Mouse (Mus musculus): ENCODE measurements at regions not wholly inside any gene's neighbourhood (a gene's known extent, or its start where the extent isn't known, plus 50 kb on each side); places are given as distances from the start of the nearest gene placed in this dataset.

DNA sequence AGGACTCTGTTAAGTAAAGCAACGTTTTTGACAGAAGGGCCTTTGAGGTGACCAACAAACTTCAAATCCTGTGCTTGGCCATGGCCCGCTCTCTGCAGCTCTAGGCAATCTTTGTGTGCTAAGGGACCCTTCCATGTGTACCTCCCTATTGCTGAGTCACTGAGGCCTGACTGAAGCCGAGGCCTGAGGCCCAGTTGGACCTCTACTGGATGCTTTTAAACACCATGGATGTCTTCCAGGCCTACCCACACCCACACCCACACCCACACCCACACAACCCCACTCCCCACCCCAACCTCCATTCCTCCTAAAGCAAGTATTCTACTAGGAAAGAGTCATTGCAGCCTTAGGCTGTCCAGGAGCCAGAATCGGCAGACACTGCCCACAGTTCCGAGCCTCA lies 518.3 kb upstream of the Adam5 start:
- DNase-seq (ENCODE audit: low spot score) (no peak), ATAC-seq (replicated peaks; ENCODE audit: low FRiP score, low TSS enrichment, low read depth) (no peak)
- 78% methylated on average over 5 of the region's 5 CpGs for WGBS
- no peaks in the 10 kb centered on the region for H3K27me3 ChIP-seq (replicated peaks; ENCODE audit: control insufficient read depth, insufficient read depth, low read length)
- H3K36me3 ChIP-seq (ENCODE audit: control insufficient read depth, insufficient read depth, low read length): no peaks in the 10 kb centered on the region
- peak overlapping the region; percentile 47; the same call in 1 of the 2 replicates for H3K27ac ChIP-seq (ENCODE audit: low read depth)
- H3K9me3 ChIP-seq (ENCODE audit: control insufficient read depth, low read length): peaks cover 3% of the 10 kb centered on the region; the same call in 1 of the 2 replicates
- peaks cover 9% of the 10 kb centered on the region for H3K4me1 ChIP-seq (replicated peaks; ENCODE audit: control insufficient read depth, insufficient read depth, low read length)
- H3K4me3 ChIP-seq (ENCODE audit: low read depth, low read length): no peak overlapping the region
- no peak overlapping the region for H3K9ac ChIP-seq (ENCODE audit: low read length)
- H3K4me2 ChIP-seq (ENCODE audit: low read length): no peak overlapping the region

DNA sequence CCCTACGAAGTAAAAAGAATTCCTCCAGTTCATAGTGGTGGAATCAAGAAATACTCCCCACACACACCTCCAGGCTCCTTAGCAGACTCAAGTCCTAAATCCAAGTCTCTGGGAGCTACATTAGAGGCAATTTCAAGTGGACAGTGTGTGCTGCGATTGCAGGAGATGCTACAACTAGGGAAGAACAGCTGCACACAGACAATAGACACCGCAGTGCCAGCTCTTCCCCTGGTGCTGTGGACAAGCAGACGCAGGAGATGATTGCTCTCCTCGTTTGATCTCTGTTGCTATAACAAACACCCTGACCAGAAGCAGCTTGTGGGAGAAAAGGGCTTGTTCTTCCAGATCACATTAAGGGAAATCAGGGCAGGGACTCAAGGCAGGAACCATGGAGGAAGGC lies 517.1 kb upstream of the Adam5 start:
- 66% methylated on average over 5 of the region's 5 CpGs for WGBS
- no peak for DNase-seq (ENCODE audit: low spot score)
- no peaks in the 10 kb centered on the region for H3K36me3 ChIP-seq (ENCODE audit: control insufficient read depth, insufficient read depth, low read length)

DNA sequence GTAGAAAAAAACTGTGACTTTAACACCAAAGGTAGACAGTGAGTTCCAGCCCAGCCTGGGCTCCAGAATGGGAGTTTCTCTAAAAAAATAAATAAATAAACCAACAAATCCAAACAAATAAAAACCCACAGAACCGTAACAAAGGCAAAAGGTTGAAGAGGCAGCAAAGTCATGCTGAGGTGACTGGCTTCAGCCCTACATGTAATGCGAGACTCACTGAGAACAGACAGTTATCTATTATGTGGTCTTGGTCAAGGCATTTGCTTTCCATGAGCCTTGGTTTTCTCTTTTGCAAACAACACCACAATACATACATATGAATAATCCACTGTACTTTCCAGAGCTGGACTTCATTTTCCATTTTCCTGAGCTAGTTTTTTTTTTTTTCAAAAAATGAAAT lies 516.6 kb upstream of the Adam5 start:
- WGBS: 77% methylated on average over 2 of the region's 2 CpGs

More for the DNA sequence above, 517.1 kb upstream of the Adam5 start:
- H3K4me3 ChIP-seq (ENCODE audit: low read depth, low read length): no peak overlapping the region
- H3K27me3 ChIP-seq (replicated peaks; ENCODE audit: control insufficient read depth, insufficient read depth, low read length): no peaks in the 10 kb centered on the region
- H3K27ac ChIP-seq (ENCODE audit: low read depth): no peak overlapping the region
- peaks cover 3% of the 10 kb centered on the region; the same call in 1 of the 2 replicates for H3K9me3 ChIP-seq (ENCODE audit: control insufficient read depth, low read length)
- H3K4me2 ChIP-seq (ENCODE audit: low read length): no peak overlapping the region
- no peak for ATAC-seq (replicated peaks; ENCODE audit: low FRiP score, low TSS enrichment, low read depth)
- no peak overlapping the region for H3K9ac ChIP-seq (ENCODE audit: low read length)
- peaks cover 9% of the 10 kb centered on the region for H3K4me1 ChIP-seq (replicated peaks; ENCODE audit: control insufficient read depth, insufficient read depth, low read length)

DNA sequence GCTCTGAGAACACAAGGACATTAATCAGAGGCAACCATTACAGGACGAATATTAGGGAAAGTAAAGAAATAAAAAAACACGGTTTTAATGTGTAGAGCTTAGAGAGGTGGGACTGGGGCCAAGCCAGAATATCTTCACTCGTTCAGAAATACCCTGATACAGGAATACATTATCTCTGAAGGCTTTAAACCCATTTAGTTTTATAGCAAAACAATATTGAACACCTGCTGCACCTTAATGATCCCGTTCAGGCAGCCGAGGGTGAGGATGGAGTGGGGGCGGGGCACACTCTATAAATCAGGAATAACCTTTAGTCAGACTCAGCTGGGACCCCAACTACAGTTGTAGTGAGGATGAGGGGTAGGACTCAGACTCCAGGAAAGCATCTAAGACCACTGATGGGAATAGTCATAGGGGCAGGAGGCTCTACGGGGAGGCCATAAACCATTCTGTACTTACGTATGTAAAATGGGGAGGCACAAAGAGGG lies 508.0 kb upstream of the Adam5 start:
- Histone ChIP-seq H3K4me2 (ENCODE audit: low read length) (no peak overlapping the region), H3K4me3 (ENCODE audit: low read depth, low read length) (no peak overlapping the region)
- ATAC-seq (replicated peaks; ENCODE audit: low FRiP score, low TSS enrichment, low read depth): no peak

More for the DNA sequence above, 516.6 kb upstream of the Adam5 start:
- Histone ChIP-seq H3K9ac (ENCODE audit: low read length) (no peak overlapping the region), H3K36me3 (ENCODE audit: control insufficient read depth, insufficient read depth, low read length) (no peaks in the 10 kb centered on the region), H3K4me3 (ENCODE audit: low read depth, low read length) (no peak overlapping the region), H3K9me3 (ENCODE audit: control insufficient read depth, low read length) (peaks cover 3% of the 10 kb centered on the region; the same call in 1 of the 2 replicates), H3K27me3 (replicated peaks; ENCODE audit: control insufficient read depth, insufficient read depth, low read length) (no peaks in the 10 kb centered on the region), H3K4me2 (ENCODE audit: low read length) (no peak overlapping the region), H3K27ac (ENCODE audit: low read depth) (no peak overlapping the region), H3K4me1 (replicated peaks; ENCODE audit: control insufficient read depth, insufficient read depth, low read length) (peaks cover 9% of the 10 kb centered on the region)
- no peak for ATAC-seq (replicated peaks; ENCODE audit: low FRiP score, low TSS enrichment, low read depth)
- no peak for DNase-seq (ENCODE audit: low spot score)

GRCm38 (mm10) chr8:25331161-25331776 lies 507.1 kb upstream of the Adam5 start:
- no peaks in the 10 kb centered on the region for H3K36me3 ChIP-seq (ENCODE audit: control insufficient read depth, insufficient read depth, low read length)
- peaks cover 5% of the 10 kb centered on the region; the same call in 1 of the 2 replicates for H3K4me1 ChIP-seq (replicated peaks; ENCODE audit: control insufficient read depth, insufficient read depth, low read length)
- no peak overlapping the region for H3K27ac ChIP-seq (ENCODE audit: low read depth)
- no peaks in the 10 kb centered on the region for H3K9me3 ChIP-seq (ENCODE audit: control insufficient read depth, low read length)
- WGBS: 48% methylated on average over 7 of the region's 7 CpGs
- no peak for DNase-seq (ENCODE audit: low spot score)
- no peak overlapping the region for H3K9ac ChIP-seq (ENCODE audit: low read length)
- H3K4me2 ChIP-seq (ENCODE audit: low read length): no peak overlapping the region
- H3K27me3 ChIP-seq (replicated peaks; ENCODE audit: control insufficient read depth, insufficient read depth, low read length): no peaks in the 10 kb centered on the region
- H3K4me3 ChIP-seq (ENCODE audit: low read depth, low read length): no peak overlapping the region
- no peak for ATAC-seq (replicated peaks; ENCODE audit: low FRiP score, low TSS enrichment, low read depth)

More for the DNA sequence above, 508.0 kb upstream of the Adam5 start:
- no peak for DNase-seq (ENCODE audit: low spot score)
- Histone ChIP-seq H3K27me3 (replicated peaks; ENCODE audit: control insufficient read depth, insufficient read depth, low read length) (no peaks in the 10 kb centered on the region), H3K27ac (ENCODE audit: low read depth) (no peak overlapping the region), H3K36me3 (ENCODE audit: control insufficient read depth, insufficient read depth, low read length) (no peaks in the 10 kb centered on the region), H3K9ac (ENCODE audit: low read length) (no peak overlapping the region), H3K9me3 (ENCODE audit: control insufficient read depth, low read length) (no peaks in the 10 kb centered on the region), H3K4me1 (replicated peaks; ENCODE audit: control insufficient read depth, insufficient read depth, low read length) (peaks cover 5% of the 10 kb centered on the region; the same call in 1 of the 2 replicates)
- 62% methylated on average over 8 of the region's 8 CpGs for WGBS

- Histone ChIP-seq H3K36me3 (ENCODE audit: control insufficient read depth, insufficient read depth, low read length) (no peaks in the 10 kb centered on the region), H3K9me3 (ENCODE audit: control insufficient read depth, low read length) (no peaks in the 10 kb centered on the region), H3K27me3 (replicated peaks; ENCODE audit: control insufficient read depth, insufficient read depth, low read length) (no peaks in the 10 kb centered on the region), H3K9ac (ENCODE audit: low read length) (no peak overlapping the region), H3K27ac (ENCODE audit: low read depth) (no peak overlapping the region), H3K4me3 (ENCODE audit: low read depth, low read length) (no peak overlapping the region), H3K4me1 (replicated peaks; ENCODE audit: control insufficient read depth, insufficient read depth, low read length) (peaks cover 5% of the 10 kb centered on the region; the same call in 1 of the 2 replicates), H3K4me2 (ENCODE audit: low read length) (no peak overlapping the region)
- DNase-seq (ENCODE audit: low spot score) (no peak), ATAC-seq (replicated peaks; ENCODE audit: low FRiP score, low TSS enrichment, low read depth) (no peak)
- WGBS: 51% methylated on average over 1 of the region's 1 CpGs
Observed at GRCm38 (mm10) chr8:25329791-25330190, 505.6 kb upstream of the Adam5 start.

DNA sequence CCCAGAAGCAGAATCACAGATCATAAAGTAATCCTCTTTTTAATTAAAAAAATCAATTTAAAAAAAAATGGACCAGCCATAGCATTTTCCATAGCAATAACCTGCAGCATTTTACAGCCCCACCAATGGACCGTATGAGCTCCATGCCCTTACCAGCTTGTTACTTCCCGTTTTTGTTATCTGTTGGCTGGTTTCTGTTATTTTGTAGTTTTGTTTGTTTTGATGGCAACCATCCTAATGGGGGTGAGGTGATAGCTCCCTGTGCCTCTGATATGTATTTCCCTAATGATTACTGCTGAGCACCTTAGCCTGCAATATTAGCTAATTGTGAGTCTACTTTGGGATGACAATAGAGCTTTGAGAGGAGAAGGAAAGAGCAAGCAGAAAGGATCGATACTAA lies 504.1 kb upstream of the Adam5 start:
- Histone ChIP-seq H3K4me3 (ENCODE audit: low read depth, low read length) (no peak overlapping the region), H3K27ac (ENCODE audit: low read depth) (no peak overlapping the region), H3K9me3 (ENCODE audit: control insufficient read depth, low read length) (no peaks in the 10 kb centered on the region), H3K9ac (ENCODE audit: low read length) (no peak overlapping the region), H3K36me3 (ENCODE audit: control insufficient read depth, insufficient read depth, low read length) (no peaks in the 10 kb centered on the region), H3K4me2 (ENCODE audit: low read length) (no peak overlapping the region), H3K4me1 (replicated peaks; ENCODE audit: control insufficient read depth, insufficient read depth, low read length) (peaks cover 5% of the 10 kb centered on the region; the same call in 1 of the 2 replicates), H3K27me3 (replicated peaks; ENCODE audit: control insufficient read depth, insufficient read depth, low read length) (no peaks in the 10 kb centered on the region)
- ATAC-seq (replicated peaks; ENCODE audit: low FRiP score, low TSS enrichment, low read depth): no peak
- 75% methylated on average over 3 of the region's 3 CpGs for WGBS
- no peak for DNase-seq (ENCODE audit: low spot score)

DNA sequence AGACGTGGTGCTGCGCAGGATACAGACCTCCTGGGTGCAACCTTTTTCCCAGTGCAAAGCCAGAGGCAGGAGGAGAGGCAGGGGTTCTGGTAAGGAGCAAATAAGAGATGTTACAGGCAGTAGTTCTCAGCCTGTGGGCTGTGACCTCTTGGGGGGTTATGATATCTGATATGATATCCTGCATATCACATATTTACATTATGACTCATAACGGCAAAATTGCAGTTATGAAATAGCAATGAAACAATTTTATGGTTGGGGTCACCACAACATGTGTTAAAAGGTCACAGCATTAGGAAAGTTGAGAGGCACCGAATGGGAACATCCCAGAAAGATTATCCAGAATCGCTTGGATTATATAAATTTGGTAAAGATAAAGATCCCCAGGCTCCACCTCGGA lies 502.8 kb upstream of the Adam5 start:
- no peak overlapping the region for H3K27ac ChIP-seq (ENCODE audit: low read depth)
- no peaks in the 10 kb centered on the region for H3K27me3 ChIP-seq (replicated peaks; ENCODE audit: control insufficient read depth, insufficient read depth, low read length)
- no peak overlapping the region for H3K4me3 ChIP-seq (ENCODE audit: low read depth, low read length)
- no peaks in the 10 kb centered on the region for H3K36me3 ChIP-seq (ENCODE audit: control insufficient read depth, insufficient read depth, low read length)
- H3K9ac ChIP-seq (ENCODE audit: low read length): no peak overlapping the region
- DNase-seq (ENCODE audit: low spot score): no peak
- 76% methylated on average over 6 of the region's 6 CpGs for WGBS
- no peak overlapping the region for H3K4me2 ChIP-seq (ENCODE audit: low read length)
- no peaks in the 10 kb centered on the region for H3K9me3 ChIP-seq (ENCODE audit: control insufficient read depth, low read length)
- peaks cover 5% of the 10 kb centered on the region; the same call in 1 of the 2 replicates for H3K4me1 ChIP-seq (replicated peaks; ENCODE audit: control insufficient read depth, insufficient read depth, low read length)
- no peak for ATAC-seq (replicated peaks; ENCODE audit: low FRiP score, low TSS enrichment, low read depth)

DNA sequence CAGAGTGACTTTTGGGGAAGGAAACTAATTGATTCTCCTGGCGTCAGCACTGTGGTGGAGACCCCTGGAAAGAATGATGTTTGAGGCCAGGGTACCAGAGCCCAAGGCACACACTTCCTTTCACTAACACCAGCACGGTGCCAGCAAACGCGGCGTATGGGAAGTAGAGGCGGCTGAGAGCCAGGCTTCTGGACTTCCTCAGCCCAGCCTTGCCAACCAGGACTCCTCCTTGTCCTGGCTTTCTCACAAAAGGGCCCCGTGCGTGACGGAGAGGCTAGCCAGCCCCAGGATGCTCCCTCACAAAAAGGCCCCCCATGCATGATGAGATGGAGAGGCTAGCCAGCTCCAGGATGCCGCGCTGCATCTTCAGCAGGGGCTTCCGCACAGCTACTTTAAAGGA lies 502.1 kb upstream of the Adam5 start:
- no peak for ATAC-seq (replicated peaks; ENCODE audit: low FRiP score, low TSS enrichment, low read depth)
- no peak for DNase-seq (ENCODE audit: low spot score)
- WGBS: 66% methylated on average over 12 of the region's 12 CpGs
- no peak overlapping the region for H3K27ac ChIP-seq (ENCODE audit: low read depth)
- no peaks in the 10 kb centered on the region for H3K36me3 ChIP-seq (ENCODE audit: control insufficient read depth, insufficient read depth, low read length)
- H3K9me3 ChIP-seq (ENCODE audit: control insufficient read depth, low read length): no peaks in the 10 kb centered on the region
- no peak overlapping the region for H3K9ac ChIP-seq (ENCODE audit: low read length)
- H3K27me3 ChIP-seq (replicated peaks; ENCODE audit: control insufficient read depth, insufficient read depth, low read length): no peaks in the 10 kb centered on the region
- H3K4me3 ChIP-seq (ENCODE audit: low read depth, low read length): no peak overlapping the region
- H3K4me2 ChIP-seq (ENCODE audit: low read length): no peak overlapping the region
- no peaks in the 10 kb centered on the region; the same call in 1 of the 2 replicates for H3K4me1 ChIP-seq (replicated peaks; ENCODE audit: control insufficient read depth, insufficient read depth, low read length)

Data from intestine, embryonic 14.5 days (tissue).